ENCODE assay signal across 16 mouse cellular contexts in genomic region chr7:49787383-49787645, GRCm38 (mm10). TPM values are rescaled to one million over a fixed set of nuclear protein-coding genes. Genes with fewer than 3 reads are reported as not detected.
DNase-seq lines count a peak whose midpoint lies in the region; ATAC-seq and TF ChIP-seq lines count a peak whose summit lies in the region.
"Had no signal": no experiment of that assay in that cellular context is flagged by ENCODE, and none has a peak within 500 bp of the region (broad histone marks: within the 10 kb centered on the region; RNA-seq: fewer than 3 reads in every experiment).

No protein-coding gene starts in this region.

- H3K36me3 ChIP-seq in forebrain, embryonic 13.5 days (ENCODE audit: poor library complexity, severe bottlenecking) = peaks cover 68% of the 10 kb centered on the region
- H3K36me3 ChIP-seq in forebrain, embryonic 11.5 days (ENCODE audit: control insufficient read depth, insufficient read depth, low read length) = no peaks in the 10 kb centered on the region; the same call in 1 of the 2 replicates
- peaks cover 48% of the 10 kb centered on the region for H3K36me3 ChIP-seq in hindbrain, embryonic 13.5 days
- H3K36me3 ChIP-seq in hindbrain, postnatal 0 days (ENCODE audit: insufficient read depth, low read length) = peaks cover 17% of the 10 kb centered on the region; the same call in 1 of the 2 replicates
- peaks cover 33% of the 10 kb centered on the region for H3K36me3 ChIP-seq in kidney, embryonic 16.5 days (ENCODE audit: insufficient read depth, low read length)
- peaks cover 39% of the 10 kb centered on the region for H3K36me3 ChIP-seq in neural tube, embryonic 13.5 days

- no peak for DNase-seq in forebrain, embryonic 11.5 days (ENCODE audit: low spot score)
- no peak for DNase-seq in hindbrain, postnatal 0 days (ENCODE audit: low spot score)
- no peak for DNase-seq in kidney, postnatal 4 days
- no peak for DNase-seq in kidney, adult 11 months
- DNase-seq: cerebellum, adult 11-12 months had no signal

- no peaks in the 10 kb centered on the region for H3K27me3 ChIP-seq in forebrain, embryonic 13.5 days
- H3K27me3 ChIP-seq in forebrain, embryonic 11.5 days (ENCODE audit: control insufficient read depth, insufficient read depth, low read length) = no peaks in the 10 kb centered on the region
- no peaks in the 10 kb centered on the region for H3K27me3 ChIP-seq in hindbrain, embryonic 13.5 days
- no peaks in the 10 kb centered on the region for H3K27me3 ChIP-seq in hindbrain, postnatal 0 days (ENCODE audit: insufficient read depth, low read length)
- H3K27me3 ChIP-seq in kidney, embryonic 16.5 days (ENCODE audit: insufficient read depth, low read length) = no peaks in the 10 kb centered on the region
- no peaks in the 10 kb centered on the region for H3K27me3 ChIP-seq in neural tube, embryonic 13.5 days
- H3K27me3 ChIP-seq: embryonic facial prominence, embryonic 13.5 days; heart, embryonic 13.5 days; intestine, embryonic 15.5 days had no signal

- 0 out of 2 replicates have a peak, but pooled peaks have one; percentile 30 for ATAC-seq in forebrain, embryonic 13.5 days
- ATAC-seq in forebrain, embryonic 11.5 days (replicated peaks; ENCODE audit: low FRiP score) = no peak
- no peak for ATAC-seq in hindbrain, embryonic 13.5 days (ENCODE audit: low FRiP score)
- ATAC-seq in hindbrain, postnatal 0 days = no peak
- peak; percentile 27; the same call in 1 of the 2 replicates for ATAC-seq in kidney, embryonic 16.5 days (ENCODE audit: low FRiP score, low TSS enrichment)
- ATAC-seq in neural tube, embryonic 13.5 days (ENCODE audit: low read depth) = peak; percentile 69; the same call in 1 of the 2 replicates
- ATAC-seq: intestine, embryonic 15.5 days had no signal

- no peak overlapping the region for H3K4me2 ChIP-seq in forebrain, embryonic 13.5 days
- no peak overlapping the region for H3K4me2 ChIP-seq in forebrain, embryonic 11.5 days (ENCODE audit: low read depth, low read length, severe bottlenecking)
- no peak overlapping the region for H3K4me2 ChIP-seq in hindbrain, embryonic 13.5 days
- H3K4me2 ChIP-seq in hindbrain, postnatal 0 days (ENCODE audit: low read depth, low read length) = no peak overlapping the region
- H3K4me2 ChIP-seq in kidney, embryonic 16.5 days (replicated peaks; ENCODE audit: low read depth, low read length) = no peak overlapping the region
- no peak overlapping the region for H3K4me2 ChIP-seq in neural tube, embryonic 13.5 days
- H3K4me2 ChIP-seq: embryonic facial prominence, embryonic 13.5 days; heart, embryonic 13.5 days; intestine, embryonic 15.5 days had no signal

- WGBS in forebrain, embryonic 13.5 days = 97% methylated on average over 3 of the region's 3 CpGs
- WGBS in forebrain, embryonic 11.5 days = 97% methylated on average over 3 of the region's 3 CpGs
- 93% methylated on average over 3 of the region's 3 CpGs for WGBS in hindbrain, embryonic 13.5 days
- WGBS in hindbrain, postnatal 0 days = 79% methylated on average over 3 of the region's 3 CpGs
- WGBS in kidney, embryonic 16.5 days = 90% methylated on average over 3 of the region's 3 CpGs
- WGBS in neural tube, embryonic 13.5 days = 75% methylated on average over 3 of the region's 3 CpGs

- H3K9ac ChIP-seq in forebrain, embryonic 13.5 days = no peak overlapping the region
- no peak overlapping the region for H3K9ac ChIP-seq in forebrain, embryonic 11.5 days (ENCODE audit: low read length)
- H3K9ac ChIP-seq in hindbrain, embryonic 13.5 days = no peak overlapping the region
- no peak overlapping the region for H3K9ac ChIP-seq in hindbrain, postnatal 0 days (replicated peaks; ENCODE audit: low read length)
- H3K9ac ChIP-seq in kidney, embryonic 16.5 days (replicated peaks; ENCODE audit: low read length) = no peak overlapping the region
- no peak overlapping the region for H3K9ac ChIP-seq in neural tube, embryonic 13.5 days
- H3K9ac ChIP-seq: embryonic facial prominence, embryonic 13.5 days; heart, embryonic 13.5 days; intestine, embryonic 15.5 days had no signal

- H3K27ac ChIP-seq in forebrain, embryonic 13.5 days = no peak overlapping the region
- H3K27ac ChIP-seq in forebrain, embryonic 11.5 days (ENCODE audit: low read depth, low read length) = no peak overlapping the region
- peak overlapping the region; percentile 24; the same call in 1 of the 2 replicates for H3K27ac ChIP-seq in hindbrain, embryonic 13.5 days
- no peak overlapping the region for H3K27ac ChIP-seq in hindbrain, postnatal 0 days
- H3K27ac ChIP-seq in kidney, embryonic 16.5 days (ENCODE audit: low read length) = no peak overlapping the region
- H3K27ac ChIP-seq in neural tube, embryonic 13.5 days (replicated peaks) = peak overlapping the region; percentile 61; the same call in 1 of the 2 replicates
- H3K27ac ChIP-seq: embryonic facial prominence, embryonic 10.5 days; embryonic facial prominence, embryonic 13.5 days; heart, adult 2 months; heart, embryonic 10.5 days; heart, embryonic 13.5 days; intestine, embryonic 15.5 days had no signal

- no peaks in the 10 kb centered on the region for H3K4me1 ChIP-seq in forebrain, embryonic 13.5 days
- no peaks in the 10 kb centered on the region for H3K4me1 ChIP-seq in forebrain, embryonic 11.5 days (replicated peaks; ENCODE audit: control insufficient read depth, insufficient read depth, low read length)
- peaks cover 8% of the 10 kb centered on the region; the same call in 1 of the 2 replicates for H3K4me1 ChIP-seq in hindbrain, embryonic 13.5 days (replicated peaks)
- no peaks in the 10 kb centered on the region for H3K4me1 ChIP-seq in hindbrain, postnatal 0 days (ENCODE audit: insufficient read depth, low read length)
- H3K4me1 ChIP-seq in kidney, embryonic 16.5 days (ENCODE audit: insufficient read depth, low read length) = no peaks in the 10 kb centered on the region
- H3K4me1 ChIP-seq in neural tube, embryonic 13.5 days (replicated peaks) = peaks cover 14% of the 10 kb centered on the region
- H3K4me1 ChIP-seq: embryonic facial prominence, embryonic 10.5 days; embryonic facial prominence, embryonic 13.5 days; heart, embryonic 10.5 days; heart, embryonic 13.5 days; intestine, embryonic 15.5 days had no signal

- no peak for TF ChIP-seq CTCF in hindbrain, postnatal 0 days (IDR thresholded peaks at IDR 0.05; ENCODE audit: low read depth)

- no peak overlapping the region for H3K4me3 ChIP-seq in forebrain, embryonic 13.5 days
- no peak overlapping the region for H3K4me3 ChIP-seq in forebrain, embryonic 11.5 days (ENCODE audit: low read depth, low read length)
- no peak overlapping the region for H3K4me3 ChIP-seq in hindbrain, embryonic 13.5 days
- H3K4me3 ChIP-seq in hindbrain, postnatal 0 days (ENCODE audit: low read length) = no peak overlapping the region
- H3K4me3 ChIP-seq in kidney, embryonic 16.5 days (ENCODE audit: low read length) = no peak overlapping the region
- no peak overlapping the region for H3K4me3 ChIP-seq in neural tube, embryonic 13.5 days
- H3K4me3 ChIP-seq: embryonic facial prominence, embryonic 10.5 days; embryonic facial prominence, embryonic 13.5 days; erythroblast, embryonic 14.5 days; heart, adult 2 months; heart, embryonic 10.5 days; heart, embryonic 13.5 days; intestine, embryonic 15.5 days had no signal

- no peaks in the 10 kb centered on the region for H3K9me3 ChIP-seq in forebrain, embryonic 13.5 days (replicated peaks)
- no peaks in the 10 kb centered on the region for H3K9me3 ChIP-seq in forebrain, embryonic 11.5 days (ENCODE audit: control insufficient read depth, low read length)
- no peaks in the 10 kb centered on the region for H3K9me3 ChIP-seq in hindbrain, embryonic 13.5 days
- no peaks in the 10 kb centered on the region for H3K9me3 ChIP-seq in hindbrain, postnatal 0 days (ENCODE audit: low read length)
- H3K9me3 ChIP-seq in kidney, embryonic 16.5 days (ENCODE audit: low read length) = no peaks in the 10 kb centered on the region
- H3K9me3 ChIP-seq in neural tube, embryonic 13.5 days = no peaks in the 10 kb centered on the region
- H3K9me3 ChIP-seq: embryonic facial prominence, embryonic 10.5 days; embryonic facial prominence, embryonic 13.5 days; heart, embryonic 10.5 days; heart, embryonic 13.5 days; intestine, embryonic 15.5 days had no signal

RNA-seq across cellular contexts. Expression of gene Prmt3, which starts 9.2 kb away (rescaled TPM):
- 47.6 and 53.3 TPM in 2 replicates for polyA plus RNA-seq in forebrain, embryonic 13.5 days (2015; fragmentation: Nextera tagmentation; extraction: Ambion mirVana)
- 63.8 and 63.9 TPM in 2 replicates for polyA plus RNA-seq in forebrain, embryonic 11.5 days (2014; fragmentation: Nextera tagmentation; extraction: Ambion mirVana)
- polyA plus RNA-seq in hindbrain, embryonic 13.5 days (2015; fragmentation: Nextera tagmentation; extraction: Ambion mirVana) = 50.8 and 52.5 TPM in 2 replicates
- total RNA-seq in hindbrain, postnatal 0 days (2014; rRNA removed) = 51.2 and 53.2 TPM in 2 replicates
- polyA plus RNA-seq in hindbrain, postnatal 0 days (2015; fragmentation: Nextera tagmentation; extraction: Ambion mirVana) = 40.4 and 42.0 TPM in 2 replicates
- 62.8 and 64.0 TPM in 2 replicates for polyA plus RNA-seq in kidney, embryonic 16.5 days (2015; fragmentation: Nextera tagmentation; extraction: Ambion mirVana)
- polyA plus RNA-seq in neural tube, embryonic 13.5 days (2015; fragmentation: Nextera tagmentation; extraction: Ambion mirVana) = 48.2 and 53.4 TPM in 2 replicates

RNA-seq across cellular contexts. Expression of gene Htatip2, which starts 28.4 kb away (rescaled TPM):
- 1.7 and 2.3 TPM in 2 replicates for polyA plus RNA-seq in forebrain, embryonic 13.5 days (2015; fragmentation: Nextera tagmentation; extraction: Ambion mirVana)
- 2.5 and 3.0 TPM in 2 replicates for polyA plus RNA-seq in forebrain, embryonic 11.5 days (2014; fragmentation: Nextera tagmentation; extraction: Ambion mirVana)
- polyA plus RNA-seq in hindbrain, embryonic 13.5 days (2015; fragmentation: Nextera tagmentation; extraction: Ambion mirVana) = 3.1 and 3.5 TPM in 2 replicates
- 1.5 TPM in 1 of 2 replicates, not detected in the other for total RNA-seq in hindbrain, postnatal 0 days (2014; rRNA removed)
- 7.1 and 8.5 TPM in 2 replicates for polyA plus RNA-seq in hindbrain, postnatal 0 days (2015; fragmentation: Nextera tagmentation; extraction: Ambion mirVana)
- polyA plus RNA-seq in kidney, embryonic 16.5 days (2015; fragmentation: Nextera tagmentation; extraction: Ambion mirVana) = 9.4 and 11.2 TPM in 2 replicates
- 4.9 and 5.0 TPM in 2 replicates for polyA plus RNA-seq in neural tube, embryonic 13.5 days (2015; fragmentation: Nextera tagmentation; extraction: Ambion mirVana)

Comparison
In these comparisons a context has a peak if more than half of its experiments do, and no peak if none do; other contexts are left out.
1. ATAC-seq: peak in forebrain, embryonic 13.5 days (single experiment), kidney, embryonic 16.5 days (single experiment) and neural tube, embryonic 13.5 days (single experiment); none in forebrain, embryonic 11.5 days (single experiment), hindbrain, embryonic 13.5 days (single experiment) and hindbrain, postnatal 0 days (single experiment).
2. H3K27ac ChIP-seq: peak in hindbrain, embryonic 13.5 days (single experiment) and neural tube, embryonic 13.5 days (single experiment); none in forebrain, embryonic 13.5 days (single experiment), forebrain, embryonic 11.5 days (single experiment), hindbrain, postnatal 0 days (single experiment) and kidney, embryonic 16.5 days (single experiment).